Mouse (Mus musculus): ENCODE measurements around the gene Atp8b4. TPM values are rescaled to one million over a fixed set of nuclear protein-coding genes. Genes with fewer than 3 reads are reported as not detected.

Atp8b4 gene
- polyA plus RNA-seq, 1 experiment from 2014 or later, result 0.44 TPM

GRCm38 (mm10) chr2:126507477-126507876, 7.0 kb upstream of the Atp8b4 start:
- ATAC-seq (replicated peaks; ENCODE audit: low FRiP score), result no peak
- Histone ChIP-seq H3K9ac (ENCODE audit: low read length) (no peak overlapping the region), H3K4me1 (replicated peaks; ENCODE audit: control insufficient read depth, insufficient read depth, low read length) (no peaks in the 10 kb centered on the region), H3K36me3 (ENCODE audit: control insufficient read depth, insufficient read depth, low read length) (no peaks in the 10 kb centered on the region), H3K4me2 (ENCODE audit: low read depth, low read length, severe bottlenecking) (no peak overlapping the region), H3K27ac (ENCODE audit: low read depth, low read length) (no peak overlapping the region), H3K4me3 (ENCODE audit: low read depth, low read length) (no peak overlapping the region), H3K27me3 (ENCODE audit: control insufficient read depth, insufficient read depth, low read length) (no peaks in the 10 kb centered on the region), H3K9me3 (ENCODE audit: control insufficient read depth, low read length) (no peaks in the 10 kb centered on the region)
- DNase-seq (ENCODE audit: low spot score), result no peak
- WGBS, result 93% methylated on average over 5 of the region's 5 CpGs

DNA sequence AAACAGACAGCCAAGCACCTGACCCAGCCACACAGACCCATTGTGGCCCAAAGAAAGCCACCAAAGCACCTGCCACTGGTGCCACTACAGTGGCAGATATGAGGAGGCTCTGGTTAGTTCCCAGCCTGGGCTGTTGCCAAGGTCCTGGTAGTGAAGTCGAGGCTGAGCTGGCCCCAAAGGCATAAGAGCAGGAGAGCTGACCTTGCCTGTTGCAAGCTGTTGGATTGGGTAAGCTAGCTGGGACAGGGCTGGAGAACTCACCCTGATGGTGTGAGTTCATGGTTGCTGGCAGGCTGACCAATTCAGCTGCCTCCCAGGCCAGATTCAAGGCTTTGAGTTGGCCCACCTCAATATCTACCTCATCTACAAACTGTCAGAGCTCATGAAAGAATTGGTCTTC, 4.7 kb upstream of the Atp8b4 start:
- H3K27me3 ChIP-seq (ENCODE audit: control insufficient read depth, insufficient read depth, low read length), result no peaks in the 10 kb centered on the region
- ATAC-seq (replicated peaks; ENCODE audit: low FRiP score) (no peak), DNase-seq (ENCODE audit: low spot score) (no peak)
- H3K4me1 ChIP-seq (replicated peaks; ENCODE audit: control insufficient read depth, insufficient read depth, low read length), result no peaks in the 10 kb centered on the region
- no peak overlapping the region for H3K4me2 ChIP-seq (ENCODE audit: low read depth, low read length, severe bottlenecking)
- no peak overlapping the region for H3K27ac ChIP-seq (ENCODE audit: low read depth, low read length)
- no peaks in the 10 kb centered on the region for H3K36me3 ChIP-seq (ENCODE audit: control insufficient read depth, insufficient read depth, low read length)
- no peak overlapping the region for H3K4me3 ChIP-seq (ENCODE audit: low read depth, low read length)
- no peaks in the 10 kb centered on the region for H3K9me3 ChIP-seq (ENCODE audit: control insufficient read depth, low read length)
- no peak overlapping the region for H3K9ac ChIP-seq (ENCODE audit: low read length)
- WGBS, result 91% methylated on average over 1 of the region's 1 CpGs

- Histone ChIP-seq H3K36me3 (ENCODE audit: control insufficient read depth, insufficient read depth, low read length) (no peaks in the 10 kb centered on the region), H3K27me3 (ENCODE audit: control insufficient read depth, insufficient read depth, low read length) (no peaks in the 10 kb centered on the region), H3K4me1 (replicated peaks; ENCODE audit: control insufficient read depth, insufficient read depth, low read length) (no peaks in the 10 kb centered on the region), H3K4me2 (ENCODE audit: low read depth, low read length, severe bottlenecking) (no peak overlapping the region), H3K4me3 (ENCODE audit: low read depth, low read length) (no peak overlapping the region), H3K9me3 (ENCODE audit: control insufficient read depth, low read length) (no peaks in the 10 kb centered on the region), H3K27ac (ENCODE audit: low read depth, low read length) (no peak overlapping the region), H3K9ac (ENCODE audit: low read length) (no peak overlapping the region)
- no peak for DNase-seq (ENCODE audit: low spot score)
- no peak for ATAC-seq (replicated peaks; ENCODE audit: low FRiP score)
- WGBS, result 88% methylated on average over 8 of the region's 8 CpGs
These were observed 744 bp downstream of the Atp8b4 start for GRCm38 (mm10) chr2:126499730-126500129.

DNA sequence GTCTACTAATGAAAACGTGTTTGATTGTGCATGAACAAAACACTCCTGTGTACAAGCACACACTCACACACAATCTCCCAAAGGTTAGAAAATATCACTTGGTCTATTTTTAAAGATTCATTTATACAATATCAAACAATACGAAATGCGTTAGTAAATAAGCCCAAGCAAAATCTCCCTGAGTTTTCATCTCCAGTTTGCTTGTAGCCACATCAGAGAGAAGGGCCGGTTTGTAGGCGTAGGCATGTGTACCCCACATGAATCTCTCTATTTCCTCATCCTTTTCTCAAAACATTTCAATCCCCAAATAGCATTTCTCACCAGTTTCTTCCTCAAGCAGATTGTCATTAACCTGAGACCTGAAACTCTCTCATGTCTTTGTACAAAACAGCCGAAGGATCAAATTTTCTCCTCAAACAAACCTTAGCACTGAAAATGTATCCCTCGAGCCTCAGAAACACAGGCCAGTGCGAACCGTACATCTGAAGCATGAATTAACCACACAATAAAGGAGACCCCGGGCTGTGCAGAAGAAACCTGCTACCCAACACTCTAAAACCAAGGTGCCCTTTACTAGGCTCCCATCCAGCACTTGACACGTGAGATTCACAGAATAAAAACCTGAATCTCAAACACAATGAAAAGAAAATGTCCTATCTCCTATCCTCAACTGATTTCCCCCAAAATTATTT, 1.6 kb downstream of the Atp8b4 start:
- H3K4me2 ChIP-seq (ENCODE audit: low read depth, low read length, severe bottlenecking), result no peak overlapping the region

GRCm38 (mm10) chr2:126496838-126497237, 3.6 kb downstream of the Atp8b4 start:
- Histone ChIP-seq H3K36me3 (ENCODE audit: control insufficient read depth, insufficient read depth, low read length) (no peaks in the 10 kb centered on the region), H3K4me2 (ENCODE audit: low read depth, low read length, severe bottlenecking) (no peak overlapping the region), H3K9me3 (ENCODE audit: control insufficient read depth, low read length) (no peaks in the 10 kb centered on the region), H3K4me1 (replicated peaks; ENCODE audit: control insufficient read depth, insufficient read depth, low read length) (no peaks in the 10 kb centered on the region), H3K9ac (ENCODE audit: low read length) (no peak overlapping the region), H3K27ac (ENCODE audit: low read depth, low read length) (no peak overlapping the region), H3K27me3 (ENCODE audit: control insufficient read depth, insufficient read depth, low read length) (no peaks in the 10 kb centered on the region), H3K4me3 (ENCODE audit: low read depth, low read length) (no peak overlapping the region)
- no peak for DNase-seq (ENCODE audit: low spot score)
- no peak for ATAC-seq (replicated peaks; ENCODE audit: low FRiP score)
- WGBS, result 86% methylated on average over 9 of the region's 9 CpGs

More for the DNA sequence above, 1.6 kb downstream of the Atp8b4 start:
- Histone ChIP-seq H3K4me1 (replicated peaks; ENCODE audit: control insufficient read depth, insufficient read depth, low read length) (no peaks in the 10 kb centered on the region), H3K27ac (ENCODE audit: low read depth, low read length) (no peak overlapping the region), H3K27me3 (ENCODE audit: control insufficient read depth, insufficient read depth, low read length) (no peaks in the 10 kb centered on the region), H3K9ac (ENCODE audit: low read length) (no peak overlapping the region), H3K4me3 (ENCODE audit: low read depth, low read length) (no peak overlapping the region), H3K9me3 (ENCODE audit: control insufficient read depth, low read length) (no peaks in the 10 kb centered on the region), H3K36me3 (ENCODE audit: control insufficient read depth, insufficient read depth, low read length) (no peaks in the 10 kb centered on the region)
- DNase-seq (ENCODE audit: low spot score), result no peak
- ATAC-seq (replicated peaks; ENCODE audit: low FRiP score), result no peak
- 88% methylated on average over 11 of the region's 11 CpGs for WGBS

DNA sequence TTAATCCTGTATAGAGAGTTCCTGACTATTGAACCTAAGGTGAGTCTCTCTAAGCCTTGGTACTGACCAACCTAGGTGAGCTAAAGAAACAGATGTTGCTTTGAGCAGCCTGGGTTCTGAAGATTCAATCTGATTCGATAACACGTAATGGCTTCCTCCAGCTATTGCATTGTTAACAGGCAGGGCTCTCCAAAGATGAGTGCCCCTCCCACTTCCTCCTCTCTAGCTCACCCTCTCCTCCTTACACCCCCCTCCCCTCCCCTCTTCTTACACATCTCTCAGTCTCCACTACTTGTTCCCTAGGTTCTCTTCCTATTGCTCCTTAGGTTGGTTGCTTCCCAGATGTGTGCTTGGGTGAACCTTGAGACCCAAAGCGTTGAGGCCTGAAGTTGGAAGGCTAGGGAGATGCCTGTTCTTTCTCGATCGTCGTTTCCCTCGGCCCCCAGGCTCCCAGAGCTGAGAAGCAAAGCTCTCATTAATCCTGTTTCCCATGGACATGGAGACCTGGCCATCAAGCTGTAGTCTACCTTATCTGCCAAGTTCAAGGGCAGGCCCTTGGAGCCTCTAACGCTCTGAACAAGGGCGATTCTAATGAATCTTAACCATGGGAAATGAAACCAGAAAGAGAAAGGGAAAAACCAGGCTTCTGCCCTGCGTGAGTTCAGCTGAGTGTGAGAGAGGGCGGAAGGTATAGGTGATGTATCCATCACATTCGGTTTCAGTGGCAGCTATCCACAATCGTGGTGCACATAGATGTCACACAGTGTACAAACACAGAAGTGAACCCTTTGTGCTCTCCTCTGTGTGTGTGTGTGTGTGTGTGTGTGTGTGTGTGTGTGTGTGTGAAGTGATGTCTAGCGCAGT, 4.4 kb downstream of the Atp8b4 start:
- ATAC-seq (replicated peaks; ENCODE audit: low FRiP score) (0 out of 2 replicates have a peak, but pooled peaks have one; percentile 39), DNase-seq (ENCODE audit: low spot score) (no peak)
- WGBS, result 92% methylated on average over 14 of the region's 14 CpGs
- Histone ChIP-seq H3K27me3 (ENCODE audit: control insufficient read depth, insufficient read depth, low read length) (no peaks in the 10 kb centered on the region), H3K4me2 (ENCODE audit: low read depth, low read length, severe bottlenecking) (no peak overlapping the region), H3K9ac (ENCODE audit: low read length) (no peak overlapping the region), H3K36me3 (ENCODE audit: control insufficient read depth, insufficient read depth, low read length) (no peaks in the 10 kb centered on the region), H3K9me3 (ENCODE audit: control insufficient read depth, low read length) (no peaks in the 10 kb centered on the region), H3K4me1 (replicated peaks; ENCODE audit: control insufficient read depth, insufficient read depth, low read length) (no peaks in the 10 kb centered on the region), H3K27ac (ENCODE audit: low read depth, low read length) (no peak overlapping the region; the same call in 1 of the 2 replicates), H3K4me3 (ENCODE audit: low read depth, low read length) (no peak overlapping the region)

GRCm38 (mm10) chr2:126495230-126495629, 5.2 kb downstream of the Atp8b4 start:
- no peak overlapping the region for H3K9ac ChIP-seq (ENCODE audit: low read length)
- no peak overlapping the region; the same call in 1 of the 2 replicates for H3K27ac ChIP-seq (ENCODE audit: low read depth, low read length)
- WGBS, result 73% methylated on average over 7 of the region's 7 CpGs
- H3K4me1 ChIP-seq (replicated peaks; ENCODE audit: control insufficient read depth, insufficient read depth, low read length), result no peaks in the 10 kb centered on the region
- H3K9me3 ChIP-seq (ENCODE audit: control insufficient read depth, low read length), result no peaks in the 10 kb centered on the region
- no peaks in the 10 kb centered on the region for H3K27me3 ChIP-seq (ENCODE audit: control insufficient read depth, insufficient read depth, low read length)
- H3K4me3 ChIP-seq (ENCODE audit: low read depth, low read length), result no peak overlapping the region
- no peak overlapping the region for H3K4me2 ChIP-seq (ENCODE audit: low read depth, low read length, severe bottlenecking)
- 0 out of 2 replicates have a peak, but pooled peaks have one; percentile 15 for ATAC-seq (replicated peaks; ENCODE audit: low FRiP score)
- no peaks in the 10 kb centered on the region for H3K36me3 ChIP-seq (ENCODE audit: control insufficient read depth, insufficient read depth, low read length)
- no peak for DNase-seq (ENCODE audit: low spot score)

GRCm38 (mm10) chr2:126493306-126493705, 7.2 kb downstream of the Atp8b4 start:
- Histone ChIP-seq H3K27ac (ENCODE audit: low read depth, low read length) (no peak overlapping the region), H3K4me1 (replicated peaks; ENCODE audit: control insufficient read depth, insufficient read depth, low read length) (no peaks in the 10 kb centered on the region), H3K9ac (ENCODE audit: low read length) (no peak overlapping the region), H3K4me3 (ENCODE audit: low read depth, low read length) (no peak overlapping the region), H3K27me3 (ENCODE audit: control insufficient read depth, insufficient read depth, low read length) (no peaks in the 10 kb centered on the region), H3K36me3 (ENCODE audit: control insufficient read depth, insufficient read depth, low read length) (no peaks in the 10 kb centered on the region), H3K4me2 (ENCODE audit: low read depth, low read length, severe bottlenecking) (no peak overlapping the region), H3K9me3 (ENCODE audit: control insufficient read depth, low read length) (no peaks in the 10 kb centered on the region)
- 91% methylated on average over 8 of the region's 8 CpGs for whole genome bisulfite sequencing
- ATAC-seq (replicated peaks; ENCODE audit: low FRiP score) (no peak), DNase-seq (ENCODE audit: low spot score) (no peak)
